Mouse (Mus musculus) kidney, adult 9 months (tissue): ENCODE data around the gene Ccnj.

Source experiments
- DNase-seq: peaks from one replicate; pipeline ENCODE4 v3.0.0; 2022

Ccnj gene

GRCm38 (mm10) chr19:40849391-40849790 lies 18.3 kb downstream of the Ccnj start:
- no peak for DNase-seq

GRCm38 (mm10) chr19:40859555-40859954 lies 28.5 kb downstream of the Ccnj start:
- DNase-seq = no peak

- no peak for DNase-seq
Measured at GRCm38 (mm10) chr19:40868284-40868683, 37.2 kb downstream of the Ccnj start.

GRCm38 (mm10) chr19:40869425-40870105 lies 38.5 kb downstream of the Ccnj start:
- DNase-seq = no peak

GRCm38 (mm10) chr19:40872955-40873665 lies 42.0 kb downstream of the Ccnj start:
- peak; percentile 85 for DNase-seq

GRCm38 (mm10) chr19:40881700-40882099 lies 50.6 kb downstream of the Ccnj start:
- no peak for DNase-seq

- no peak for DNase-seq
Measured at GRCm38 (mm10) chr19:40888887-40889286, 57.8 kb downstream of the Ccnj start.

GRCm38 (mm10) chr19:40894071-40894506 lies 63.0 kb downstream of the Ccnj start:
- no peak for DNase-seq

GRCm38 (mm10) chr19:40894519-40895392 lies 63.7 kb downstream of the Ccnj start, which contains the start of gene Zfp518a:
TSS of gene Zfp518a (plus strand) at chr19:40894705.
- DNase-seq = peak; percentile 86

GRCm38 (mm10) chr19:40895393-40895703 lies 64.3 kb downstream of the Ccnj start:
- no peak for DNase-seq
